Mouse (Mus musculus): Measurements from ENCODE around the gene Nelfb.

Nelfb gene

DNA sequence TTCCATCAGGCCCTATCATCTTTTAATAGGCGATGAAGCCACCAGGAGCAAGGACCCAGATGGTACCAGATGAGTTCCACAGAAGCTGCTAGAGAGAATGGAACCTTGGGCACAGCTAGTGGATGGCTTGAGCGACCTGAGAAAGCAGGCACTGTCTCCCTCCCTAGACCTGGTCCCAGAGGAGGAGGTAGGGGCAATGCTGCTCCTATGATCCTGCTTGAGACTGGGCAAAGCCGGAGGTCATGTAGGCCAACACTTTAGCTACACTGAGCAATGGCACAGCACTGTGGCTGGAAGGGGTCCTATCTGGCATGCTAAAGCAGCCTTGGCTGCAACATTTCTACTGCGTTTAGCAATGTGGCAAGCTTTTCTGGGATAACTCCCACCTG lies 35.6 kb downstream of the Nelfb start:
- no peak for DNase-seq (ENCODE audit: low spot score)

DNA sequence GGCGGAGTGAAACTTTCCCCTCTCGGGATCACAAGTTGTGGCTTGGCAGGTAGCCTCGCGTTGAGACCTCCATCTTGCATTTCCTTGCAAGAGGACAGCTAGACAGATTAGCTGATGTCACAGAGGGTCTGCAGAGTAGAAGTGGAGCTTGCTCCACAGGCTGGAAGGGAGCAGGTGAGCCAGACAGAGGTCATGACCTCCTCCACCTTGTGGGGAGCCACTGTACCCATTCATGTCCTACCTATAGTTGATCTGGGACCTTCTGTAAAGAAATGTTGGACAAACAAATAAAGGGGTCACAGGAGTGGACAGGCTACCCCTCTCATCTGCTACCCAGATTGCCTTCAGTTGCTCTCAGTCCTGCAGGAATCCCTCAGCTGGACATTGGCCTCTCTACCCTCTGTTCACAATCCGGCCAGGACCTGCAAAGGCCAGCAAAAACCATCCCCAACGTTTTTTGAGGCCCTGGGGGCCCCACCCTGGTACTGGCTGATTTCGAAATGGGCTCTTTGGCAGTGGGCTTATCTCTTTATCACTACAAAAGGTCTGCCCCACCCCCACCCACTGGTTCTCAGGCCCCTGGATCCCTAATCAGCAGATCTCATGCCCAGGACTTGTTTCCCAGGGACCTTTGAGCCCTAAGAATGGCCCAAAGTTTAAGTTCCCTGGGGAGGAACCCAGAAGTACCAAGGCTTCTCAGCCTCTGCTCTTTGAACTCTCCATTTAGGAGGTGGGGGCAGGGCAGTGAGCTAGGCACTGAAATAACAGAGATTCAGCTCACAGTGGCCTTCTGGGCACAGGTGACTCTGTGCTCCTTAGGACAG lies 36.2 kb downstream of the Nelfb start:
- no peak for DNase-seq (ENCODE audit: low spot score)

DNA sequence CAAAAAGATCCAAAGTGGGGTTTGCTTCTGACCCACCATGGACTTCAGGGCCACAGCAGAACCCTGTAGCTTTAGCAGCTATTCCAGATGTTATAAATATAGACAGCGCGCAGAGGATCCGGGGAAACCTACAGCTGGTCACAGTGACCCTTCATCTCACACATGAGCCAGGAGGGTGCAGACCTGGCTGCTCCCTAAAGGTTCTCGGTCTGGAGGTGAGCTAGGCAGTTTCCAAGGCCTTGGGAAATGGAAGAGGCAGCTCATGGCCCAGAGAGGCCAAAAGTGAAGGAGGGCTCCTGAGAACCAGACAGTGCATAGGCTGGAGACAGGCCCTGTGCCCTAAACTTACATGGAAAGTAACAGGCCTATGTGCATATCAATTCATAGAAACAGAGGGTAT lies 37.5 kb downstream of the Nelfb start:
- no peak for DNase-seq (ENCODE audit: low spot score)

DNA sequence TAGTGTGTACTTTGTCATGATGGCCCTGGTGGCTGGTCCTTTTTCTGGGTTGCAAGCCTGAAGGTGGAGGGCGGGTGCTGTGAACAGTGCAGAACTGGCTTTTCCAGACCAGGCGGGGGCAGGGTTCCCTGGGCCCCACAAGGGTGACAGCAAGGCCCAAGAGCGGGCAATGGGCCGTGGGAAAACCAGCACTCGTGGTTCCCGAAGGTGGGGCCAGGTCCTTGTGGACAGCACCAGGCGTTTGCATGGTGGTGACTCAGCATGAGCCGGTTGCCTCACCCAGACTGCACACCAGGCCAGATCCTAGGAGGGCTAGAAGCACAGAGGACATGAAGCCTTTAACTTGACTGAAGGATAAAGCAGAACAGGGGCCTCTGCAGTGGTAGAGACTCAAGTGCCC lies 38.7 kb downstream of the Nelfb start:
- no peak for DNase-seq (ENCODE audit: low spot score)

DNA sequence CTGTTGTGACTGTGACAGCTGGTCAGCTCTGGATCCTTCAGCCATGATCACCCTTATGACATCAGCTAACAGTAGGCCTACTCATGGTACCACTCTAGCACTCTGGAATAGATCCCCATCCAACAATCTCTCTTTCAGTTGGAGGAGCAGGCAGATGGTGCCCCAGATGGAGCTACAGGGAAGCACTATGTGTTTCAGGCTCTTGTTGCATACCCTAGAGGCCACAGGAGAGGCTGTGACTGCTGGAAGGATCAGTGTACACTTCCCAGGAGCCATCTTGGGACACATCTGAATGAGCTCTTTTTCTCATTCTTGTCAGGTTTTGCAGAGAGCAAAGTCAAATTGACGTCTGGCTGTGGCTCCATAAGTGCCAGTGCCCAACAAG lies 39.5 kb downstream of the Nelfb start:
- no peak for DNase-seq (ENCODE audit: low spot score)

DNA sequence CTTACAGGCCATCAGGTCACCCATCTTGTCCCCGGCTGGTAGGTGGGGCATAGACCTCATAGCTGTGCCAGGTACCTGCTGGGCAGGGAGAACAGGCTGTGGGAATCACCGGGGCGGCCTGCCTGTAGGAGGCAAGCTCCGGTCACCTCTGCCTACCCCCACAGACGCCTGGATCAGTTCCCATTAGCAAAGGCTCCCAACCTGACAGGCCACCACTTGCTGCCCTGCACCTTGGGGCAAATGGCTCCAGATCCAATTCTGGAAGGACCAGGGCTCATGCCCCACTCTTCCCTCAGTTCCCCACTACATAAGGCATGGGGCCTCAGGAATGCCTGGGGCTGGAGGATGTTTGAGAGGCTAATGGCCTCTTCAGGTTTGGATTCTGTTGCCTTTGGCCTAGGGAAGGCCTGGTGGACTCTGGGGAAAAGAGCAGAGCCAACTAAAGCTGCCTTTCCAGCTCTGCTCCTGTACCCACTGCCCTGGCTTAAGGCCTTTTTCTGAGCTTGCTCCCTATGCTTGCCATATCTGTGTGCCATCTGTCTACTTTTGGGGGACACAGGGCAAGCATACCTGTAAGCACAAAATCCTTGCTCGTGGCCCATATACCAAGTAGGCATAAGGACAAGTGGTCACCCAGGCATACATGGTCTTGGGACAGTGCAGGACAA lies 40.1 kb downstream of the Nelfb start:
- DNase-seq (ENCODE audit: low spot score) = no peak

DNA sequence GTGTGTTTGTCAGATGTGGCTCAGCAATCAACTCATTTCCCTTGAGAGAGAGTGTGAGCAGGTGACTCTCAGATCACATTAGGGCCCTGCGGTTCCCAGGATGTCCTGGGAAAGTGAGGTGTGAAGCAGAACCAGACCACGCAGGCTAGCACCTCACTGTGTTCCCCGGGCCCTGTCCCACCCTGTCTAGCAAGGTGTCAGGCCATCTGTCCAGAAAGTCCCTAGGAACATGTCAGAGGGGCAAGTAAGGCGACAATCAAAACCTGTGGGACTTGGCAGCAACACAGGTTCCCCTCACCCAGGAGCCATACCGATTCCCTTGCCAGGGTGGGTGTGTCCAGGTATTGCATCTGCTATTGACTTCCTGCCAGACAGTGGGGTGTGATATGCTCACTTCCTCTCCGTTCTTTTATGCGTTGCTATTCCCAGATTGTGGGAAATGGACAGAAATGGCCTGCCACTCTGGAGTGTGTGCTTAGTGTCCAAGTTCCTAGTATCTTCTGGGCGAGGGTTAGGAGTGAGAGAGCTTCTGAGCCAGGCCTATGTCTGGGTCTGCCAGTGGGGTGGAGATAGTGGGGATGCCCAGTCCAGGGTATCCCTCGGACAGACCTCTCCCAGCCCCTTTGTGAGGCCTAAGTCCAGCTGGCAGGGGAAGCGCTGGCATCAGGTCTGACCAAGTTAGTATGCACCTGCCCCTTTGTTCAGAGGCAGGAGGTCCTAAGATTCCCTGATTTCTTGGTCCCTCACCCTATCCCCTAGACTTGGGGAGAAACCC lies 40.8 kb downstream of the Nelfb start:
- DNase-seq (ENCODE audit: low spot score) = no peak

DNA sequence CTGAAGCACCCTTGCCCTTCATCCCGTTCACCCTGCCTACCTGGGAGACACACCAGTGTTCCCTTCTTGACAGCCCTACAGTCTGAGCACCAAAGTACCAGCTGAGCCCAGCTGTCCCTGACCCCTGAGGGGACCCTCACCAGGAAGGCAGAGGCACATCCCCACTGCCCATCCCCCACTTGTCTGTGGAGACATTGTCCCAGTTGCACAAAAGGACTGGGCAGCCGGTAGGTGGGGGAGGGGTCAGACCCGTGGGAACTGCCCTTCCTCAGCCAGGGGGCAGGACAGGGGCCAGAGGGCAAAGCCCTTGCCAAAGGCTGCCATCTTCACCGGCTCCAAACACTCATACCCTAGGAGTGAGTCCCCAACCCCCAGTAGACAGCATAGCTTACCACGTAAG lies 41.5 kb downstream of the Nelfb start:
- DNase-seq (ENCODE audit: low spot score) = peak; percentile 82

DNA sequence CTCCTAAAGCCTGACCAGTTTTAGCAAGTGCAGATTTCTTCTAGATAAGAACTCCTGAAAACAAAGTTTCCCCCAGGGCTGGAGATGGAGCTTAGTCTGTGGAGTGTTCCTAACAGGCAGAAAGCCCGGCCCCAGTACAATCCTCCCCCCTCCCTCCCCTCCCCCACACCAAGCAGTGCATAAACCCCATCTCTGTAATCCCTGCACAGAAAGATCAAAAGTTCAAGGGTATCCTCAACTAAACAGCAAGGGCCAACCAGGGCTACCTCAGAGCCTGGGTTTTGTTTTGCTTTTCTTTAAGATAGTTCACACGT lies 42.7 kb downstream of the Nelfb start:
- DNase-seq (ENCODE audit: low spot score) = no peak

DNA sequence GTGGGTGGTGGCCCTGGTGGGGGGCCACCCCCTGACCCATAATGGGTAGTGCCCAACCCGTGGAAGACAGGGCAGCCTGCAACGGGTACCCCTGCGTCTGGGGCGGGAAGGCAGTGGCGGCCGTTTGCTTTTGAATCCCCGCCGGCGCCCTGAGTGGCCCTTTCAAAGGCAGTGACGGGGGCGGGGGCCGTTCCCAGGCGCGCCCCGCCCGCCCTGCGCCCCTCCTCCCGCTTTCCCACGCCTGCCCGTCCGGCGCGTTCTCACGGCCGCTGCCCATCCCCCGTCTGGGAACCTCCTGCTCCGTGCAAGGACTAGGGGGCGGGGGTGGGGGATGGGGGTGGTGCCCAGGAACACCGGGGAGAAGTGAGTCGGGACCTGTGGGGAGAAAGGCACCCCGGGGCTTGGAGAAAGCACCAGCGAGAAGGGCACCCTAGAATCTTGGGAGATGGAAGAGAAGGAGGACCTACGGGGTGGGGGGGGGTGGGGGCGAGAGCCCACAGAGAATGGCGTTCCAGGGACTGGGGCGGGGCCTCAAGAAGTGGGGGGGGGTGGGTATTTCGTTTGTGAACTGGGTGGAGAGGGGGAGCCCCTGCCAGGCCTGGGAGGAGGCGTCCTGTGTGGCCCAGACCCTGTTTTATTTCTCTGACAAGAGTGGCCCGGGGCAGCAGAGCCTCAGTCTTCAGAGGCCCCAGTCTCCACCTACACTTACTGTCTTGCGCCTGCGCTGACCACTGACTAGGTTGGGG lies 43.2 kb downstream of the Nelfb start:
- DNase-seq (ENCODE audit: low spot score) = peak; percentile 90

DNA sequence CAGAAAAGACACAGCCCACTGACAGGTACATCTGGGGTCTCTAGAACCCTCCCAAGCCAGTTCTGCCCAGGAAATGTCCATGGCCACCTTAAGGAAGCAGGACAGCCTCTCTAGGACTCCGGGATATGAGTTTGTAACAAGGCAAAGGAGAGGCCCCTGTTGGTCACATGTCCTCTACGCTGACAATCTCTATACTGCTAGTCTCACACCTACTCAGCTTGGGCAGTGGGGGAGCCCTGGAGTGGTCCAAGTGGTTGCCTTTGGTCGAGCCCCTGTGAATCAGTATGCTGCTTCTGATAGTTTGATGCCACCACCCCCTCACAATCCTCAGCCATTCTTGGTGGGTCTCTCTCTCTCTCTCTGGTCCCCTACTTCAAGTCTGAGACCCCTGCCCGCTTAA lies 43.8 kb downstream of the Nelfb start:
- DNase-seq (ENCODE audit: low spot score) = peak; percentile 56

DNA sequence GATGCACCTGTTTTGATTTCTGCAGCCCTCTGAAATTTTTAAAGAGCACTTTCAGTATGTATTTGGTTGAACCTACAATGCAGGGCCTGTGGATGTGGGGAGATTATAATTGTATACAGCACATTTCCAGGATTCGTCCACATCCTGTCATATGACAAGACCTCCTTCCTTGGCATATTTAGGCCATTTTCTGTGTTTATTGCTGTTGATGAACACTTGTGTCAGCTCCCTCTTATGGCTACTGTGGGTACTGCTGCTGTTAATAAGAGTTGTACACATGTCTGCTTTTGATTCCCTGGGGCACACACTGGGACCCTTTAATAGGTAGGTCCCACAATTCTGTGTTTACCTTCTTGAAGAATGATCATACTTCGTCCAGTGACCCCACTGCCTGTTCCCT lies 53.6 kb downstream of the Nelfb start:
- DNase-seq (ENCODE audit: low spot score) = peak; percentile 72

DNA sequence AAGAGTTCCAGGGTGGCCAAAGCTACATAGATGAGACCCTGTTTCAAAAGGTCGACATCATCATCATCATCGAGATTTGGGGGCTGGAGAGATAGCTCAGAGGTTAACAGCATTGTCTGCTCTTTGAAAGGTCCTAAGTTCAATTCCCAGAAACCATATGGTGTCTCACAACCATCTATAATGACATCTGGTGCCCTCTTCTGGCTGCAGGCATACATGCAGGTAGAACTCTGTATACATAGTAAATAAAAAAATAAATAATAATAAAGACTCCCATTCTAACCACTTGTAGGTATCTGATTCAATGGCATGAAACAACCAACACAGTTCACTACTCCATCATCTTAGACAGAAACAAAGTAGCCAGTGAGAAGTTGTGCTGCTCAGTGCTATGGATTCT lies 54.3 kb downstream of the Nelfb start:
- DNase-seq (ENCODE audit: low spot score) = peak; percentile 36

DNA sequence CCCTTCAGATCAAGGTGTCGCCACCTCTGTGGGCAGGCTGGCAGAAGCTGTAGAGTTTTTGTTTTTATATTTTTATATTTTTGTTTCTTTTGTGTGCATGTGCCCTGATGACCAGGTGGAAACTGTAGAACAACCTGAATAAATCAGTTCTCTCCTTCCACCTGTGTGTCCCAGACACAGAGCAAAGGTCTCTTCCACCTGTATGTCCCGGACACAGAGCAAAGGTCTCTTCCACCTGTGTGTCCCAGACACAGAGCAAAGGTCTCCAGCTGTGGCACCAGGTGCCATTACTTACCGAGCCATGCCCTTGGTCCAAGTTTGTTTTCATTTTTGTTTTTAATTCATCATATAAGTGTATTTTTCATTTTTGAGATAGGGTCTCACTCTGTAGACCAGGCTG lies 55.1 kb downstream of the Nelfb start:
- DNase-seq (ENCODE audit: low spot score) = no peak

DNA sequence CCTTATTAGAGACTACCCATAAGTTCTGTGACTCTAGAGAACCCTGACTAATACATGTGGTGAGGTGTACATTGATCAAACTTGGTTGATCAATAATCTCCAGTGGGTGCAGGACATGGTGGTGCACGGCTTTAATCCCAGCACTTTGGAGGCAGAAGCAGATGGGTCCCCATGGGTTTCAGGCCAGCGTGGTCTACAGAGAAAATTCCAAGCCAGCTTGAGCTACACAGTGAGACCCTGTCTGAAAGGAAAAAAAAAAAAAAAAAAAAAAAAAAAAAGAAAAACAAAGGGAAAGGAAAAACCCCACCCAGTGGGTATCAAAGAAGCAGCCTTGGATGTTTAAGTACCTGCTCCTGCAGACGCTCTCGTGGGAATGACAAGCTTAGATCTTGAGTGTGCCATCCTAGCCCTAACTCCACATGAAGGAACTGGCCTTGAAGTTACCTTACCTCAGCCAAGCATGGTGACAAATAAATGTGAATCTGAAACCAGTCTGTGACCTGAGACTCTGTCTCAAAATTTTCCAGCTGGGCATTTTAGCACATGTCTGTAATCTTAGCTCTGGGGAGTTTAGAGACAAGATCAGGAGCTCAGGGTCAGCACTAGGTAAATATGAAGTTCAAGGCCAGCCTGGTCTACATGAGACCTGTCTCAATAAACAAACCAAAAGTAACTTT lies 59.9 kb downstream of the Nelfb start:
- no peak for DNase-seq (ENCODE audit: low spot score)
